Mouse (Mus musculus) heart, postnatal 0 days (tissue): Measurements from ENCODE around the gene Ptx4.

Experiments used
- CTCF ChIP-seq: IDR thresholded peaks from 2 replicates; pipeline ENCODE4 v1.5.1; 2016; ENCODE audit warnings: antibody characterized with exemption, control low read depth, low read depth
- EP300 ChIP-seq: IDR thresholded peaks from 2 replicates; pipeline ENCODE4 v1.6.1; 2016; ENCODE audit warnings: antibody characterized with exemption, low read depth

GRCm38 (mm10) chr17:25115664-25116432 is 4.7 kb upstream of the Ptx4 start, which contains the start of gene Telo2:
- TF ChIP-seq CTCF (no peak), EP300 (no peak)
